Mouse (Mus musculus) adipose tissue, adult 10 weeks (tissue): ENCODE data around the gene Cypt14. TPM values are rescaled to one million over a fixed set of nuclear protein-coding genes. Genes with fewer than 3 reads are reported as not detected.

Experiments used
- polyA plus RNA-seq: library from polyadenylated mRNA; stranded (reverse); fragments of 350-450 nt; fragmentation: Illumina TruSeq; extraction: RNeasy Lipid Tissue Mini Kit (QIAGEN cat#74804); gene quantifications from one replicate; pipeline ENCODE4 v1.2.3, GENCODE M21; 2014; ENCODE audit warnings: low read depth, low replicate concordance

Gene Cypt14
- polyA plus RNA-seq = not detected

DNA sequence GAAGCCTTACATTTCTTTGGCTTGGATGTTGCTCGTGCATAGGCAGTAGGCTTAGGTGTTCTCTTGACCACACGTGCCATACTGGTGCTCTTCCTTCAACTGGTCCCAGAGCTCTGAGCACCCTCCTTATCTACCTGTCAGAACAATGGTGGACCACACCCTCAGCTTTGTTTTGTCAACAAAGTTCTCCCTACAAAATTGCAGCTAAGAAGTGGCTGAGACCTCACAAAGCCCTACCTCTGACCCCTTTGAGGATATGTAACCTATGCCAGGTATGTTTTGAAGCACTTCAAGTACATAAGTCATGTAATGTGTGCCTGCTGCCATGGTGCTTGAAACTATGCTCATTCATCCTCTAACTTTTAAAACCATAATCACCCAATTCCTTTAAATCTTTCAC is at the start of gene Cypt14:
Cypt14 (minus strand) TSS at position 101 of the 400 bp plus-strand sequence.

